Mouse (Mus musculus) ES-Bruce4 (cell line): Measurements from ENCODE around the gene Sgcd.

Source experiments
- CTCF ChIP-seq: IDR thresholded peaks from one replicate; pipeline ENCODE4 v1.8.1; 2011; ENCODE audit warnings: low read depth, low read length
- EP300 ChIP-seq: IDR thresholded peaks from 2 replicates; pipeline ENCODE4 v1.6.1; 2011; ENCODE audit warnings: low read depth, low read length; ENCODE audit not compliant: insufficient read depth
- POLR2A ChIP-seq: IDR thresholded peaks from one replicate; pipeline ENCODE4 v1.8.1; 2011; ENCODE audit warnings: low read length; ENCODE audit not compliant: insufficient read depth

DNA sequence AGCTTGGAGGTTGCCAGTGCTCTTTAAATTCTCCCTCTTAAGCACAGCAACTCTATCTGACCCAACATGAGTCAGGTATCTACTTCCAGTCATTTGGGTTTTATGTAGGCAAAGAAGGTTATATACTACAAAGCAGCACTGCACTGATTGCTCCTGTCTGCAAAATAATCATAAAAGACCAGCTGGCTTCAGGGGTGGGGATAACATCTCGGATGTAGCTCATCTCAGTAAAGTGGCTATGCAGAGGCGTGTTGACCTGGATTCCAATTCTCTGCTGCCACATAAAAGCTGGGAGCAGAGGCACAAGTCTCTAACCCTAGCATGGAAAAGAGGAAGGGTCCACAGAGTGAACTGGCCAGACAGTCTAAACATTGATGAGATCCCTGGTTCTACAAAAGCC, 71.2 kb downstream of the Sgcd start:
- TF ChIP-seq POLR2A = no peak
- TF ChIP-seq CTCF = no peak
- no peak for TF ChIP-seq EP300
